Mouse (Mus musculus): Measurements from ENCODE around the gene Pitpnc1.

Gene Pitpnc1

GRCm38 (mm10) chr11:107370476-107370875 is 100.0 kb downstream of the Pitpnc1 start:
- DNase-seq (ENCODE audit: low spot score): no peak

GRCm38 (mm10) chr11:107369661-107370060 is 100.8 kb downstream of the Pitpnc1 start:
- DNase-seq (ENCODE audit: low spot score): no peak

GRCm38 (mm10) chr11:107365938-107366712 is 104.4 kb downstream of the Pitpnc1 start:
- no peak for DNase-seq (ENCODE audit: low spot score)

GRCm38 (mm10) chr11:107358695-107359094 is 111.8 kb downstream of the Pitpnc1 start:
- DNase-seq (ENCODE audit: low spot score): no peak

GRCm38 (mm10) chr11:107356224-107356623 is 114.3 kb downstream of the Pitpnc1 start:
- no peak for DNase-seq (ENCODE audit: low spot score)

- DNase-seq (ENCODE audit: low spot score): no peak
Measured at GRCm38 (mm10) chr11:107355526-107355925, 115.0 kb downstream of the Pitpnc1 start.

GRCm38 (mm10) chr11:107354499-107355143 is 115.9 kb downstream of the Pitpnc1 start:
- no peak for DNase-seq (ENCODE audit: low spot score)

GRCm38 (mm10) chr11:107352596-107352995 is 117.9 kb downstream of the Pitpnc1 start:
- DNase-seq (ENCODE audit: low spot score): no peak

GRCm38 (mm10) chr11:107349756-107350155 is 120.7 kb downstream of the Pitpnc1 start:
- no peak for DNase-seq (ENCODE audit: low spot score)

- no peak for DNase-seq (ENCODE audit: low spot score)
Measured at GRCm38 (mm10) chr11:107343031-107343430, 127.5 kb downstream of the Pitpnc1 start.

GRCm38 (mm10) chr11:107342432-107342831 is 128.1 kb downstream of the Pitpnc1 start:
- DNase-seq (ENCODE audit: low spot score): peak; percentile 44

GRCm38 (mm10) chr11:107341293-107341692 is 129.2 kb downstream of the Pitpnc1 start:
- no peak for DNase-seq (ENCODE audit: low spot score)

GRCm38 (mm10) chr11:107340793-107341192 is 129.7 kb downstream of the Pitpnc1 start:
- DNase-seq (ENCODE audit: low spot score): no peak

- no peak for DNase-seq (ENCODE audit: low spot score)
Measured at GRCm38 (mm10) chr11:107339224-107339805, 131.2 kb downstream of the Pitpnc1 start.

- DNase-seq (ENCODE audit: low spot score): no peak
Measured at GRCm38 (mm10) chr11:107337391-107338148, 132.9 kb downstream of the Pitpnc1 start.

- no peak for DNase-seq (ENCODE audit: low spot score)
Measured at GRCm38 (mm10) chr11:107335756-107336155, 134.7 kb downstream of the Pitpnc1 start.

GRCm38 (mm10) chr11:107334849-107335484 is 135.5 kb downstream of the Pitpnc1 start:
- no peak for DNase-seq (ENCODE audit: low spot score)

GRCm38 (mm10) chr11:107332905-107333304 is 137.6 kb downstream of the Pitpnc1 start:
- DNase-seq (ENCODE audit: low spot score): peak; percentile 18

- no peak for DNase-seq (ENCODE audit: low spot score)
Measured at GRCm38 (mm10) chr11:107332332-107332731, 138.2 kb downstream of the Pitpnc1 start.

- no peak for DNase-seq (ENCODE audit: low spot score)
Measured at GRCm38 (mm10) chr11:107331425-107331824, 139.1 kb downstream of the Pitpnc1 start.

- no peak for DNase-seq (ENCODE audit: low spot score)
Measured at GRCm38 (mm10) chr11:107327326-107327725, 143.2 kb downstream of the Pitpnc1 start.

Measured in c-Kit-positive CD71-positive TER-119-positive erythroid progenitor cells, embryonic 14.5 days (primary cell).